Mouse (Mus musculus) stomach, adult 2 months (tissue): ENCODE data around the gene Wls. TPM values are rescaled to one million over a fixed set of nuclear protein-coding genes. Genes with fewer than 3 reads are reported as not detected.

ENCODE experiments used
- polyA plus RNA-seq: library from polyadenylated mRNA; depleted of rRNA; stranded (reverse); fragments of >200 nt; gene quantifications from 2 replicates; pipeline ENCODE4 v1.2.3, GENCODE M21; 2012; rRNA removed

The Wls gene
- 3.1 and 5.2 TPM in 2 replicates for polyA plus RNA-seq

DNA sequence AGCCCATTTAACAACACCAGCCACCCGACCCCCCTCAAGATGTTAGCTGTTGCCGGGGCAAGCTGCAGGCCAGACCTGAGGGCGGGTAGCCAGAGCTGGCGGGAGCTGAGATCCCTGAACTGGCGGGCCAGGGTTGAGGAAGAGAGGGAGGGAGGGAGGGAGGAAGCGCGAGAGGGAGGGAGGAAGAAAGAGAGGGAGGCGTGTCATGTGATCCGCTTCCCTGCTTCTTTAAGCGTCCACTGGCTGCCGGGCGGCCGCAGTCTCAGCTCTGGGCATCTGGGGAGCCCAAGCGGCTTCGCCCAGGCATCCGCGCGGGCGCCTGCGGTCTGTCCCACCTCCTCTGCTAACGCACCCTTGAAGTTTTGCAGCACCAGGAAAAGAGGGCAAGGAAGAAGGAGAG is at the start of gene Wls:
Gene Wls (plus strand): TSS at position 192 of the 400 bp plus-strand sequence.

Other genes starting within 250 kb of the Wls start
- not detected in 2 replicates for gene Rpe65, start 240.5 kb upstream of the Wls start, polyA plus RNA-seq